Mouse (Mus musculus): Measurements from ENCODE around the gene Lig4. TPM values are rescaled to one million over a fixed set of nuclear protein-coding genes. Genes with fewer than 3 reads are reported as not detected.

Lig4 gene
- polyA plus RNA-seq, 1 experiment from 2014 or later: 4.3 TPM

- no peaks in the 10 kb centered on the region for H3K4me1 ChIP-seq (ENCODE audit: control insufficient read depth, insufficient read depth, low read length)
- no peak overlapping the region for H3K27ac ChIP-seq (ENCODE audit: low read length)
These were observed 41.9 kb downstream of the Lig4 start for GRCm38 (mm10) chr8:9935574-9935973.

GRCm38 (mm10) chr8:9934891-9935565 is 42.5 kb downstream of the Lig4 start:
- Histone ChIP-seq H3K36me3 (ENCODE audit: control insufficient read depth, insufficient read depth, low read length) (no peaks in the 10 kb centered on the region), H3K4me1 (ENCODE audit: control insufficient read depth, insufficient read depth, low read length) (no peaks in the 10 kb centered on the region), H3K9me3 (replicated peaks; ENCODE audit: control insufficient read depth, low read length) (no peaks in the 10 kb centered on the region), H3K9ac (ENCODE audit: low read length) (no peak overlapping the region), H3K4me3 (replicated peaks; ENCODE audit: low read length) (no peak overlapping the region), H3K27me3 (ENCODE audit: control insufficient read depth, insufficient read depth, low read length) (no peaks in the 10 kb centered on the region), H3K27ac (ENCODE audit: low read length) (peak overlapping the region; percentile 85; the same call in 1 of the 2 replicates), H3K4me2 (ENCODE audit: low read depth, low read length) (no peak overlapping the region)
- 22% methylated on average over 10 of the region's 10 CpGs for WGBS
- peak; percentile 95 for ATAC-seq (ENCODE audit: insufficient read depth, low FRiP score)

More at GRCm38 (mm10) chr8:9935574-9935973, 41.9 kb downstream of the Lig4 start:
- 65% methylated on average over 7 of the region's 7 CpGs for WGBS
- Histone ChIP-seq H3K4me3 (replicated peaks; ENCODE audit: low read length) (no peak overlapping the region), H3K9ac (ENCODE audit: low read length) (no peak overlapping the region), H3K9me3 (replicated peaks; ENCODE audit: control insufficient read depth, low read length) (no peaks in the 10 kb centered on the region), H3K4me2 (ENCODE audit: low read depth, low read length) (no peak overlapping the region), H3K36me3 (ENCODE audit: control insufficient read depth, insufficient read depth, low read length) (no peaks in the 10 kb centered on the region), H3K27me3 (ENCODE audit: control insufficient read depth, insufficient read depth, low read length) (no peaks in the 10 kb centered on the region)
- ATAC-seq (ENCODE audit: insufficient read depth, low FRiP score): no peak

- Histone ChIP-seq H3K4me1 (ENCODE audit: control insufficient read depth, insufficient read depth, low read length) (no peaks in the 10 kb centered on the region), H3K27me3 (ENCODE audit: control insufficient read depth, insufficient read depth, low read length) (no peaks in the 10 kb centered on the region), H3K9ac (ENCODE audit: low read length) (no peak overlapping the region), H3K36me3 (ENCODE audit: control insufficient read depth, insufficient read depth, low read length) (no peaks in the 10 kb centered on the region), H3K9me3 (replicated peaks; ENCODE audit: control insufficient read depth, low read length) (no peaks in the 10 kb centered on the region), H3K27ac (ENCODE audit: low read length) (no peak overlapping the region), H3K4me2 (ENCODE audit: low read depth, low read length) (no peak overlapping the region), H3K4me3 (replicated peaks; ENCODE audit: low read length) (no peak overlapping the region)
- ATAC-seq (ENCODE audit: insufficient read depth, low FRiP score): no peak
These were observed 44.8 kb downstream of the Lig4 start for GRCm38 (mm10) chr8:9932711-9933110.

- no peak overlapping the region for H3K27ac ChIP-seq (ENCODE audit: low read length)
- no peak for ATAC-seq (ENCODE audit: insufficient read depth, low FRiP score)
- no peak overlapping the region for H3K4me3 ChIP-seq (replicated peaks; ENCODE audit: low read length)
- no peak overlapping the region for H3K4me2 ChIP-seq (ENCODE audit: low read depth, low read length)
- H3K36me3 ChIP-seq (ENCODE audit: control insufficient read depth, insufficient read depth, low read length): no peaks in the 10 kb centered on the region
- H3K9me3 ChIP-seq (replicated peaks; ENCODE audit: control insufficient read depth, low read length): no peaks in the 10 kb centered on the region
- no peaks in the 10 kb centered on the region for H3K4me1 ChIP-seq (ENCODE audit: control insufficient read depth, insufficient read depth, low read length)
- H3K9ac ChIP-seq (ENCODE audit: low read length): no peak overlapping the region
- no peaks in the 10 kb centered on the region for H3K27me3 ChIP-seq (ENCODE audit: control insufficient read depth, insufficient read depth, low read length)
- 66% methylated on average over 14 of the region's 14 CpGs for WGBS
These were observed 47.6 kb downstream of the Lig4 start for GRCm38 (mm10) chr8:9929746-9930445.

Other genes starting within 250 kb of the Lig4 start
- gene Fam155a, start 206.5 kb downstream of the Lig4 start, polyA plus RNA-seq (2015; fragmentation: Nextera tagmentation; extraction: Ambion mirVana): 0.75 and 1.0 TPM in 2 replicates
- not detected in 2 replicates for gene Gm10217, start 113.4 kb downstream of the Lig4 start, polyA plus RNA-seq (2015; fragmentation: Nextera tagmentation; extraction: Ambion mirVana)
- 15.8 and 16.1 TPM in 2 replicates for gene Abhd13, start within 50 bp of the Lig4 start, polyA plus RNA-seq (2015; fragmentation: Nextera tagmentation; extraction: Ambion mirVana)
- 0.26 and 0.28 TPM in 2 replicates for gene Tnfsf13b, start 28.8 kb upstream of the Lig4 start, polyA plus RNA-seq (2015; fragmentation: Nextera tagmentation; extraction: Ambion mirVana)
- gene Myo16, start 176.2 kb upstream of the Lig4 start, polyA plus RNA-seq (2015; fragmentation: Nextera tagmentation; extraction: Ambion mirVana): 3.1 and 3.2 TPM in 2 replicates